Mouse (Mus musculus) G1E (cell line): ENCODE results near the gene Nfe2l2. TPM values are rescaled to one million over a fixed set of nuclear protein-coding genes. Genes with fewer than 3 reads are reported as not detected.

ENCODE experiments used
- ATAC-seq: 2 replicates; pipeline ENCODE4 v1.8.0; 2016; ENCODE audit warnings: mild to moderate bottlenecking; ENCODE audit not compliant: insufficient number of reproducible peaks, poor library complexity, low FRiP score, severe bottlenecking; ENCODE audit errors: extremely low read depth
- DNase-seq: peaks from one replicate; pipeline ENCODE4 v3.0.0; 2012; ENCODE audit warnings: low spot score
- H3K27me3 ChIP-seq: 2 replicates; pipeline ENCODE4 v1.6.1; 2012; ENCODE audit warnings: mild to moderate bottlenecking, low read length, inconsistent platforms; ENCODE audit not compliant: insufficient read depth
- H3K36me3 ChIP-seq: replicated peaks from 2 replicates; pipeline ENCODE3; 2012; ENCODE audit warnings: mild to moderate bottlenecking, inconsistent platforms
- H3K4me1 ChIP-seq: 2 replicates; pipeline ENCODE4 v1.6.1; 2012; ENCODE audit warnings: low read depth, low read length, inconsistent platforms, mixed read lengths; ENCODE audit not compliant: insufficient read depth
- H3K4me3 ChIP-seq: 2 replicates; pipeline ENCODE4 v1.5.1; 2012; ENCODE audit warnings: low read depth, mild to moderate bottlenecking, inconsistent platforms, low read length, moderate library complexity, mixed read lengths
- H3K9me3 ChIP-seq: replicated peaks from 2 replicates; pipeline ENCODE4 v1.6.1; 2012; ENCODE audit warnings: inconsistent platforms
- CTCF ChIP-seq: IDR thresholded peaks from 2 replicates; pipeline ENCODE4 v1.5.1; 2012; ENCODE audit warnings: low read depth, low read length, inconsistent platforms, mixed read lengths
- GATA1 ChIP-seq: IDR thresholded peaks from 2 replicates; pipeline ENCODE4 v1.6.1; 2012; ENCODE audit warnings: borderline replicate concordance, low read length, inconsistent platforms, mixed read lengths
- GATA2 ChIP-seq: IDR thresholded peaks from 2 replicates; pipeline ENCODE4 v1.6.1; 2012; ENCODE audit warnings: low read depth, low read length, inconsistent platforms, borderline replicate concordance
- POLR2AphosphoS5 ChIP-seq: IDR thresholded peaks from 2 replicates; pipeline ENCODE4 v1.6.1; 2012; ENCODE audit warnings: low read depth, low read length, inconsistent platforms; ENCODE audit not compliant: insufficient replicate concordance
- TAL1 ChIP-seq: conservative IDR thresholded peaks from 2 replicates; pipeline ENCODE4 v1.6.1; 2012; ENCODE audit warnings: low read depth, low read length, inconsistent platforms, mixed read lengths
- polyA plus RNA-seq: library from polyadenylated mRNA; stranded (reverse); fragments of >175 nt; gene quantifications from 2 replicates; pipeline ENCODE4 v1.2.3, GENCODE M21; 2012
- total RNA-seq, 2 experiments: library from RNA; stranded (forward) in 1 of 2; stranded (reverse) in 1 of 2; fragments of 200-1000 nt in 1 of 2; fragments of >200 nt in 1 of 2; fragmentation: Nextera tagmentation in 1 of 2; gene quantifications; 2 replicates each; pipeline ENCODE4 v1.2.3; 2014 to 2017

Gene Nfe2l2
- total and polyA plus RNA-seq, 3 experiments, result 12.4 to 104 (median 99.5) TPM

DNA sequence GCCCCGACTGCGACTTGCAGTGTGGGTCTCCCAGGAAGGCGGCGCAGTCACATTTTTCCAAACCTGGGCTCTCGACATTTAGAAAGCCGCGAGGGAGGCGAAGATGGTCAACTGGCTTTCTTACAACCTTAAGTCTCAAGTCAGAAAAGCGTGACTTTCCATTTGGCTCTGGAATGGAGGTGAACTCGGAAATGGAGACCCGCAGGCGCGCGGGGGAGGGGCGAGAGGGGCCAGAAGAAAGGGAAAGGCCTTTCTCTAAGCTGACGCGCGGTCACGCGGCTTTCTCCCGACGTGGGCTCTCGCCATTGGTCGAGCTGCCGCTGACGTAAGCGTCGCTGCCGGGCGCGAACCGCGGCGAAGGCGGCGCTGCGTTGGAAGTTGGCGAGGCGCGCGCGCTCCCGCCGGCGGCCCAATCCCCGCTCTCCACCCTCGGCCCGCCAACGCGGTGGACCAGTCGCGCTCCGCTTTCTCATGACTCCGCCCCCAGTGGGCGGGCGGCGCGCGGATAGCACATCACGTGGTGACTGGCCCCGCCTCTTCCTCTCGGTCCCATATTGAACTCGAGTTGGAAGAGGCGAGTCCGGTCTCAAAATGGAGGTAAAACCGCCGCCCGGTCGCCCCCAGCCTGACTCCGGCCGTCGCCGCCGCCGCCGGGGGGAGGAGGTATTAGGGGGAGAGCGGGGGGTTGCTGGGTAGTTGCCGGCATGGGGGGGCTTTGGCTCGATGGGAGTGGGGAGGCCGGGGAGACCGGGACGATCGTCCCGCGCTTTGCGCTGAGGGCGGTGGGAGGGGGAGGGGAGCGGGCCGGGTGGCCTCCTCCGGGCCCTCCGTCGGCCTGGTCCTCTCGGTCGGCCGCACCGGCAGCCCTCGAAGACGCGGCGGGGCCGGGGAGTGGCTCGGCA is 45.5 kb downstream of the Nfe2l2 start, which contains the start of gene Hnrnpa3:
Hnrnpa3 (plus strand) TSS at position 535 of the 902 bp plus-strand sequence.
- H3K4me3 ChIP-seq, result peak within 1 kb of the TSS; percentile 89
- DNase-seq, result peak; percentile 94
- ATAC-seq, result peak; percentile 86
- H3K36me3 ChIP-seq, result peaks cover 27% of the 10 kb centered on the region
- no peaks in the 10 kb centered on the region for H3K9me3 ChIP-seq
- H3K4me1 ChIP-seq, result peaks cover 26% of the 10 kb centered on the region
- no peak for TF ChIP-seq TAL1
- TF ChIP-seq GATA2, result no peak
- no peak for TF ChIP-seq POLR2AphosphoS5
- no peak for TF ChIP-seq GATA1
- no peak for TF ChIP-seq CTCF
- no peaks in the 10 kb centered on the region for H3K27me3 ChIP-seq

- TF ChIP-seq GATA2 (no peak), POLR2AphosphoS5 (no peak), CTCF (no peak), TAL1 (no peak), GATA1 (no peak)
- Histone ChIP-seq H3K36me3 (peaks cover 19% of the 10 kb centered on the region), H3K4me3 (peak overlapping the region; percentile 89), H3K9me3 (no peaks in the 10 kb centered on the region), H3K4me1 (peaks cover 28% of the 10 kb centered on the region), H3K27me3 (no peaks in the 10 kb centered on the region)
- no peak for ATAC-seq
- no peak for DNase-seq
Observed at GRCm38 (mm10) chr2:75657907-75658691, 46.3 kb downstream of the Nfe2l2 start.

DNA sequence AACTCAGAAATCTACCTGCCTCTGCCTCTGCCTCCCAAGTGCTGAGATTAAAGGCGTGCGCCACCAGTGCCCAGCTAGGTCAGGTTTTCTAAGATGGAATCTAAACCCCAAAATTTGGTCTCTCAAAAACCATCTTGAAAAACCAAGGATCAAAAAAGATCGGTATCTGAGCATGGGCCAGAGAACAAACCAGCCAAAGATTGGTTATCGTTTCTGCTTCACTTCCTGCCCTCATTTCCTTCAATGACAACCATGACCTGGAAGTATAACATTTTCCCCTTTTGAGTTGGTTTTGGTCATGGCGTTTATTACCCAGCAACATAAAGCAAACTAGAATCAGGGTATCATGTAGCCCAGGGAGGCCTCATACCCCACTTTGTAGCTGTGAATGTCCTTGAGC is 47.5 kb downstream of the Nfe2l2 start:
- H3K36me3 ChIP-seq, result peaks cover 10% of the 10 kb centered on the region
- DNase-seq, result no peak
- no peak for TF ChIP-seq POLR2AphosphoS5
- no peak for TF ChIP-seq GATA1
- H3K9me3 ChIP-seq, result no peaks in the 10 kb centered on the region
- peaks cover 23% of the 10 kb centered on the region for H3K4me1 ChIP-seq
- H3K4me3 ChIP-seq, result no peak overlapping the region
- H3K27me3 ChIP-seq, result no peaks in the 10 kb centered on the region
- ATAC-seq, result no peak

DNA sequence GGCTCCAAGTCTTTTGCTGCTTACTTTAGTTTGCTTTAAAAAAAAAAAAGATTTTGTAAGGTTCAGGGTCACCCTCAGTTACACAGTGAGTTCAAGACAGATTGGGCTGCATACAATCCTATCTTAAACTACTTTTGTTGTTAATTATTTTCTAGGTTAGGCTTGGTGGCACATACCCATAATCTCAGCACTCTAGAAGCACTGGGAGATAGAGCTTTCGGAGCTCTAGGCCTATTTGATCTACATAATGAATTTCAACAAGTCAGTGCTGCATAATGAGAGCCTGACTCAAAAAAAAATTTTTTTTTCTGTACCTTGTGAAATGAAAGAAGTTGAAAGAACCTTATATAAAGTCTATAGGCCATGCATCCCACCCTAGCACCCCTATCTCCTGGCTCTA is 49.8 kb downstream of the Nfe2l2 start:
- no peak for ATAC-seq
- Histone ChIP-seq H3K4me3 (no peak overlapping the region), H3K4me1 (peaks cover 21% of the 10 kb centered on the region), H3K9me3 (no peaks in the 10 kb centered on the region), H3K36me3 (peaks cover 5% of the 10 kb centered on the region), H3K27me3 (no peaks in the 10 kb centered on the region)
- DNase-seq, result no peak
- no peak for TF ChIP-seq GATA2
- TF ChIP-seq TAL1, result no peak
- TF ChIP-seq GATA1, result no peak
- TF ChIP-seq CTCF, result no peak
- TF ChIP-seq POLR2AphosphoS5, result no peak

DNA sequence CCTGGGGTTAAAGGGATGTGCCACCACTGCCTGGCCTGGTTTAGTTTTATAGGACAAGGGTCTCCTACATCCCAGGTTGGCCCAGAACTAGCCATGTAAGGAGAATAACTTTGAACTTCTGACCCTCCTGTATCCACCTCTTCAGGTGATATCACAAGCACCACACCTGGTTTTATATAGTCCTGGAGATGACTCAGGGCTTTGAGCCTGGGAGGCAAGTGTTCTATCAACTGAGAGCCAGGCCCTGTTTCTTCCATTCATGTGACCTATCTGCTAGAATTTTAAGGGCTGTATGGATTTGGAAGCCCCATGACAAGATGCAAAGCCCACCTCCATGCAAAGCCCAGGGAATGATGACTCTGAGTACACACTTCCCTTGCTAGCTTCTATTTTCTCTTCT is 51.3 kb downstream of the Nfe2l2 start:
- TF ChIP-seq POLR2AphosphoS5 (no peak), TAL1 (no peak), CTCF (no peak)
- no peak for DNase-seq
- H3K4me1 ChIP-seq, result peaks cover 21% of the 10 kb centered on the region
- H3K36me3 ChIP-seq, result peaks cover 4% of the 10 kb centered on the region
- H3K9me3 ChIP-seq, result no peaks in the 10 kb centered on the region
- H3K27me3 ChIP-seq, result no peaks in the 10 kb centered on the region
- ATAC-seq, result no peak
- H3K4me3 ChIP-seq, result no peak overlapping the region

- ATAC-seq (no peak), DNase-seq (no peak)
- H3K27me3 ChIP-seq, result no peaks in the 10 kb centered on the region
- H3K4me3 ChIP-seq, result no peak overlapping the region
- no peaks in the 10 kb centered on the region for H3K9me3 ChIP-seq
- TF ChIP-seq GATA1 (no peak), TAL1 (no peak), CTCF (no peak)
- H3K36me3 ChIP-seq, result no peaks in the 10 kb centered on the region
- peaks cover 5% of the 10 kb centered on the region for H3K4me1 ChIP-seq
Observed at GRCm38 (mm10) chr2:75650437-75650836, 54.0 kb downstream of the Nfe2l2 start.
